Mouse (Mus musculus): Measurements from ENCODE around the gene Syt14.

Syt14 gene

GRCm38 (mm10) chr1:192864440-192864839 is 171.1 kb downstream of the Syt14 start:
- no peak for DNase-seq (ENCODE audit: extremely low spot score)

GRCm38 (mm10) chr1:192861305-192861960 is 174.1 kb downstream of the Syt14 start:
- peak; percentile 15 for DNase-seq (ENCODE audit: extremely low spot score)

GRCm38 (mm10) chr1:192860273-192860672 is 175.3 kb downstream of the Syt14 start:
- no peak for DNase-seq (ENCODE audit: extremely low spot score)

- no peak for DNase-seq (ENCODE audit: extremely low spot score)
Measured at GRCm38 (mm10) chr1:192857582-192857981, 178.0 kb downstream of the Syt14 start.

- no peak for DNase-seq (ENCODE audit: extremely low spot score)
Measured at GRCm38 (mm10) chr1:192856931-192857330, 178.6 kb downstream of the Syt14 start.

- peak; percentile 52 for DNase-seq (ENCODE audit: extremely low spot score)
Measured at GRCm38 (mm10) chr1:192856411-192856810, 179.2 kb downstream of the Syt14 start.

GRCm38 (mm10) chr1:192855474-192856230 is 179.9 kb downstream of the Syt14 start, which contains the start of gene Sertad4:
Gene Sertad4 (minus strand): TSS chr1:192855756.
- DNase-seq (ENCODE audit: extremely low spot score), result peak; percentile 80

- peak; percentile 69 for DNase-seq (ENCODE audit: extremely low spot score)
Measured at GRCm38 (mm10) chr1:192854819-192855271, 180.7 kb downstream of the Syt14 start.

GRCm38 (mm10) chr1:192853988-192854818 is 181.4 kb downstream of the Syt14 start:
- DNase-seq (ENCODE audit: extremely low spot score), result no peak

GRCm38 (mm10) chr1:192853429-192853828 is 182.1 kb downstream of the Syt14 start:
- no peak for DNase-seq (ENCODE audit: extremely low spot score)

GRCm38 (mm10) chr1:192852047-192852446 is 183.5 kb downstream of the Syt14 start:
- DNase-seq (ENCODE audit: extremely low spot score), result no peak

- no peak for DNase-seq (ENCODE audit: extremely low spot score)
Measured at GRCm38 (mm10) chr1:192851640-192852039, 183.9 kb downstream of the Syt14 start.

- no peak for DNase-seq (ENCODE audit: extremely low spot score)
Measured at GRCm38 (mm10) chr1:192851126-192851525, 184.4 kb downstream of the Syt14 start.

GRCm38 (mm10) chr1:192849616-192850015 is 186.0 kb downstream of the Syt14 start:
- DNase-seq (ENCODE audit: extremely low spot score), result no peak

- peak; percentile 89 for DNase-seq (ENCODE audit: extremely low spot score)
Measured at GRCm38 (mm10) chr1:192847254-192847653, 188.3 kb downstream of the Syt14 start.
